Mouse (Mus musculus) thymus, adult 2 months (tissue): ENCODE measurements around the gene Stx8.

Experiments
- CTCF ChIP-seq: fragments of 200-500 bp; IDR thresholded peaks from 2 replicates; pipeline ENCODE4 v1.5.1; 2012; ENCODE audit warnings: mild to moderate bottlenecking, control low read depth, low read length, moderate library complexity, borderline replicate concordance; ENCODE audit not compliant: control insufficient read depth, poor library complexity, insufficient read depth; ENCODE audit errors: extremely low read depth
- POLR2A ChIP-seq: fragments of 200-500 bp; IDR thresholded peaks from 2 replicates; pipeline ENCODE4 v1.6.1; 2012; ENCODE audit warnings: mild to moderate bottlenecking, low read length, control low read depth, moderate library complexity; ENCODE audit not compliant: control insufficient read depth, poor library complexity, insufficient read depth; ENCODE audit errors: extremely low read depth

GRCm38 (mm10) chr11:68080999-68081398, 115.0 kb downstream of the Stx8 start:
- TF ChIP-seq POLR2A (no peak), CTCF (no peak)
